Mouse (Mus musculus): ENCODE data around the gene Pagr1b. TPM values are rescaled to one million over a fixed set of nuclear protein-coding genes. Genes with fewer than 3 reads are reported as not detected.

Gene Pagr1b
- polyA plus RNA-seq, 1 experiment = 17.6 TPM

DNA sequence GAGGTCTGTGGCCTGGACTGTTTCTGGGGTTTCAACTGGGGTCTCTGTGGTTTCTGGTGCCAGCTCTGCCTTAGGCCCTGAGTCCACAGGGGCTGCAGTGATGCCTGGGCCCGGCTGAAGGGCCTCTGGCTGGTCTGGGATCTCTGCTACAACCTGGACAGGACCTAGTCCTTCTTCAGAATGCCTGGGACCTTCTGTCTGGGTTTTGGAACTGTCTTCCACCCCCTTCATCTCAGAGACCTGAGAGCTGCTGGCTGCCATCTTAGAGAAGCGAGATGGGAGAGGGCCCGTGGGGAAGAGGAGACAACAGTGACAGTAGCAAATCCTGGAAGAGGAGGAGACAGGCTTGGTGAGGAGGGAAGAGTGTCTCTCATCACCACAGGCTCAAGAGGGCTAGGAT lies 3.7 kb upstream of the Pagr1b start:
- TF ChIP-seq CTCF (IDR thresholded peaks at IDR 0.05; ENCODE audit: low read depth, low read length) (no peak), POLR2A (IDR thresholded peaks at IDR 0.05; ENCODE audit: borderline replicate concordance, low read depth, low read length) (no peak)
- H3K4me1 ChIP-seq (ENCODE audit: control insufficient read depth, insufficient read depth, low read length) = peaks cover 29% of the 10 kb centered on the region
- no peak overlapping the region for H3K4me3 ChIP-seq (ENCODE audit: insufficient read depth, low read length)
- no peak overlapping the region for H3K27ac ChIP-seq (ENCODE audit: insufficient read depth, low read depth, low read length)

DNA sequence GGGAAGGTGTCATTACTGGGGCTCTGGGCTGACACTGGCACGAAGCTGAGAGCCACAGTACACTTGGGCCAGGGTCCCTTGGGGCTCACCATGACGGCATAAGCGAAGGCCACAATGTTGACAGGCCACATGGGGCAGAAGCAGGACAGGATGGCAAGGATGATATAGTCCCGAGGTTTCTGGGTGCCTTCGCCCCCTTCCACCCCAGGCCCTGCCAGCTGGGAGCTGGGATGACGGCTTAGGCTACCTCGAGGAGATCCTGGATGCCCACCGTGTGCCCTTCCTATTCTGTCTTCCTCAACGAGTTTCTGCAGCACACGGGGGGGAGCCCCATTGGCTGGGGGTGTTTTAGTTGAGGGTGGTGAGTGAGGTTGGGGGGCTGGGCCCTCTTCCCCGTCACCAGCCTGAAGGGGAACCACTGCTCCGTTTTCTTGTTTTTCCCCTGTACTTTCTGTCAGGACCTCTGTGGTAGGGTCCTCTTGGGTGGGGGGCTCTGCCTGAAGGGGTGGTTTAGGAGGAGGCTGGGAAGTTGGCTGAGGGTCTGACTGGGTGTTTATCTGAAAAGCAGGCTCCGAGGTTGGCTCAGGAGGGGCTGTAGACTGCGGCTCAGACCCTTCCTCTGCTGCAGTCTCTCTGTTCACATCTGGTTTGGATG lies 3.1 kb upstream of the Pagr1b start:
- peaks cover 30% of the 10 kb centered on the region for H3K4me1 ChIP-seq (ENCODE audit: control insufficient read depth, insufficient read depth, low read length)
- TF ChIP-seq CTCF (IDR thresholded peaks at IDR 0.05; ENCODE audit: low read depth, low read length) (no peak), POLR2A (IDR thresholded peaks at IDR 0.05; ENCODE audit: borderline replicate concordance, low read depth, low read length) (no peak)
- no peak overlapping the region for H3K27ac ChIP-seq (ENCODE audit: insufficient read depth, low read depth, low read length)
- no peak overlapping the region for H3K4me3 ChIP-seq (ENCODE audit: insufficient read depth, low read length)

DNA sequence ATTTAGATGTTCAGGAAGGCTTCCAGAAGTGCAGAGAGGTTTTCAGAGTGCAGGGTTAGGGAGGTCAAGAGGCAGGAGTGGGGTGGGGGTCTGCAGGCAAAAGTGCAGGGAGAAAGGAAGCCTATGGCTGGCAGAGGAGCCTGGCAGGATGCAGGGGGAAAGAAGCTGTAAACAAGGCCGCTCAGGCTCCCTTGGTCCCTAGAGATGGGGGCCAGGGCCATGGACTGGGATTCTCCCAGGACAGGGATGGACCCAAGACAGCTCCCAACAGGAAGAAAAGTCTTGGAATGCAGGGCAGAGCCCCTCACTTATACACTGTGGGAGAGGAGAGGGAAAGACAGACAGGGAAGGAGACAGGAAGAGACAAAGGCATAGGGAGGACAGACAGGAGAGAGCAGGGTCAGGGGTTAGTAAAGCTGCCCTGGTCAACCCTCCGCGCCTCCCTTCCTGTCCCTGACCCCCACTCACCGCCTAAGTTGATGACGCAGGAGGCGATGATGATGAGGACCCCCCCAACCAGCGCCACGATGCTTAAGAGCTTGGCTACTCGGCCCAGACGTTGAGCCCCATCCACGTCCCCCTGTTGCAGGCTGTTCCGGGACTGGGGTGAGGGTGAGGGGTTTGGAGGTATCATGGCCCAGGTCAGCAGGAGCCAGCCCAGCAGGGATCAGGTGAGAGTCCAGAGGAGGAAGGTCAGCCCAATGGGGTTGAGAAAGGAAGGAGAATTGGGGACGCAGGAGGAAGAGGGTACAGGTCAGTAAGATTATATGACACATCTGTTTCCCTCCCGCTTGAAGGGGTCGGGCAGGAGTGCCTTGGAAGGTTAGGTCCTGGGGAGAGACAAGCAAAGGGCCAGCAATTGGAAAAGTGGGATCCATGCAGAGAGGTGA lies 2.4 kb upstream of the Pagr1b start:
- TF ChIP-seq POLR2A (IDR thresholded peaks at IDR 0.05; ENCODE audit: borderline replicate concordance, low read depth, low read length) (no peak), CTCF (IDR thresholded peaks at IDR 0.05; ENCODE audit: low read depth, low read length) (no peak)
- no peak overlapping the region for H3K4me3 ChIP-seq (ENCODE audit: insufficient read depth, low read length)
- no peak overlapping the region for H3K27ac ChIP-seq (ENCODE audit: insufficient read depth, low read depth, low read length)
- peaks cover 28% of the 10 kb centered on the region for H3K4me1 ChIP-seq (ENCODE audit: control insufficient read depth, insufficient read depth, low read length)

DNA sequence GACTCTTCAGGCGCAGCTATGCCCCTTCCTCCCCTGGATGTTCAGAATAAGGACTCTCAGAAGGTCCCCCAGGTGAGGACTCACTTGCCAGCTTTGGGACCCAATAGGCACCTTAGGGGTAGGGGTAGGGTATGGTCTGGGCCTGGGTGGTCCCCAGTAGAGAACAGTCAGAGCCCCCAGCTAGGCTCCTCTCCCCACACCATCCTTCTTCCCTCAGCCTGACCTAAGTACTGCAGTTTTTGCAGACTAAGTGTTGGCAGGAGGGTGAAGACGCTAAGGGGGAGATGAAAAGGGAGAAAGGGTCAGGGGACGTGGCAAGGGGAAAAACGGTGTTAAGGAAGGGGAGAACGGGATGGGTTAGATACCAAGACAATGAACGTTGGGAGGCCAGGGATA lies 1.7 kb upstream of the Pagr1b start:
- no peak for TF ChIP-seq POLR2A (IDR thresholded peaks at IDR 0.05; ENCODE audit: borderline replicate concordance, low read depth, low read length)
- no peak for TF ChIP-seq CTCF (IDR thresholded peaks at IDR 0.05; ENCODE audit: low read depth, low read length)
- Histone ChIP-seq H3K27ac (ENCODE audit: insufficient read depth, low read depth, low read length) (no peak overlapping the region), H3K4me1 (ENCODE audit: control insufficient read depth, insufficient read depth, low read length) (peaks cover 27% of the 10 kb centered on the region), H3K4me3 (ENCODE audit: insufficient read depth, low read length) (no peak overlapping the region)

DNA sequence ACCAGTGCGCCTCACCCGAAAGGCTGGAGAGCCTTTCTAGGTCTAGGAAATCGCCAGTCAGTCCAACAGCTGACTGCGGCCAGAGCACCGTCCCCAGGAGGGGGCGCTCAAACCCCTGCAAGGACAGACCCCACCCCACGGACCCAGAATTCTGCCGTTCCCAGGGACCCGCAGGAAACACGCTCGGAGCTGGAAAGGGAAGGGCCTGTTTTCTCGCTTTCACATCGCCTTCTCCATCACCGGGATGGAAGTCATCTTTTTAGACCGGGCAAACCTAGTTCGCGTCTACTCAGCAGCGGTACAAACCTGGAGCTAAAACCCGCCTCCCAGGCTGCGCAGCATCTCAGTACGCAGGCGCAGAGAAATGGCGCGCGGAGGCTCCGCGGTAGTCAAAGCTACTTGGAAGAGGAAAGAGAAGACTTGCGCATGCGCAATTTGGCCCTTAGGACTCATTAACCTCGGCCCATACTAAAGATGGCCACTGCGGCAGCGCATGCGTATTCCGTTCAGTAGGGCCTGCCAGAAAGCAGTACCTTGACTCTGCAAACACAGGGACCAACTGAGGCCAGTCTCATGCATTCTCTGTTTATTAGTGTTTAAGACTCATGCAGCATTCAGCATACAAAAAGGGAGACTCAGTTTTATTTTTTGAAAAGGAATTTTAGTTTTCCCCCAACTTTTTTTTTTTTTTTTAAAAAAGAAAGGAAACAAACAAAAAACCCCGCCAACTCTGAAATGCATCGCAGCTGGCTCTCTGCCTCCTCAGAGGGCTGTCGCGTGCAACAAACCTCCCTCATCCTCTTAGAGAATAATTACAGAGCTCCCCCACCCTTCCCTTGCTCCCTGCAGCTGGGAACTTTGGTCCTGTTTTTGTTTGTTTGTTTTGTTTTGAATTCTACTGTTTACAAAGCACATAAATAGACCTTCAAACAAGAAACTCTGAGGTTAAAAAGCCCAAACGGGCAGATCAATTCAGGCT lies 976 bp upstream of the Pagr1b start, which contains the start of gene Pagr1a:
Pagr1a (minus strand) TSS at position 382 of the 979 bp plus-strand sequence.
- Histone ChIP-seq H3K4me1 (ENCODE audit: control insufficient read depth, insufficient read depth, low read length) (peaks cover 27% of the 10 kb centered on the region), H3K4me3 (ENCODE audit: insufficient read depth, low read length) (peak within 1 kb of the TSS; percentile 74), H3K27ac (ENCODE audit: insufficient read depth, low read depth, low read length) (peak within 1 kb of the TSS; percentile 84)
- TF ChIP-seq POLR2A (IDR thresholded peaks at IDR 0.05; ENCODE audit: borderline replicate concordance, low read depth, low read length) (no peak), CTCF (IDR thresholded peaks at IDR 0.05; ENCODE audit: low read depth, low read length) (peak; percentile 99)

- H3K4me3 ChIP-seq (ENCODE audit: insufficient read depth, low read length) = peak overlapping the region; percentile 74
- peaks cover 29% of the 10 kb centered on the region for H3K4me1 ChIP-seq (ENCODE audit: control insufficient read depth, insufficient read depth, low read length)
- peak overlapping the region; percentile 84 for H3K27ac ChIP-seq (ENCODE audit: insufficient read depth, low read depth, low read length)
- TF ChIP-seq CTCF (IDR thresholded peaks at IDR 0.05; ENCODE audit: low read depth, low read length) (no peak), POLR2A (IDR thresholded peaks at IDR 0.05; ENCODE audit: borderline replicate concordance, low read depth, low read length) (no peak)
Measured at GRCm38 (mm10) chr7:127016486-127016938, 228 bp upstream of the Pagr1b start.

GRCm38 (mm10) chr7:127016081-127016480 lies 203 bp downstream of the Pagr1b start:
- Histone ChIP-seq H3K4me1 (ENCODE audit: control insufficient read depth, insufficient read depth, low read length) (peaks cover 33% of the 10 kb centered on the region), H3K27ac (ENCODE audit: insufficient read depth, low read depth, low read length) (peak overlapping the region; percentile 84), H3K4me3 (ENCODE audit: insufficient read depth, low read length) (peak overlapping the region; percentile 74)
- TF ChIP-seq POLR2A (IDR thresholded peaks at IDR 0.05; ENCODE audit: borderline replicate concordance, low read depth, low read length) (no peak), CTCF (IDR thresholded peaks at IDR 0.05; ENCODE audit: low read depth, low read length) (no peak)

DNA sequence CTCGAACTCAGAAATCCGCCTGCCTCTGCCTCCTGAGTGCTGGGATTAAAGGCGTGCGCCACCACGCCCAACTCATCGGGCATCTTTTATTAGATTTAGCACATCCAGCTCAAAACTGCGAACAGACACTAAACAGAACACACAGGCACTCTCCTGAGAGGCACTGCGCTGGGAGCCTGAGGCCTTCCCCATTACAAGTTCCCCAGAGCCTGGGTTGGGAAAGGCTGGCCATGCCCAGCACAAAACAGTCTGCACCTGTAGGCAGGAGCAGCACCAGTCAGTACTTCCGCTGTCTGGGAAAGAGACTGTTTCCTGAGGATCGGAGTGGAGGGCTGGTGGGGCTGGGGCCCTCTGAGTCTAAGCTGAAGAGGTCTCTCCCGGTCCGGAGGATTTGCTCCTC lies 1.3 kb downstream of the Pagr1b start:
- TF ChIP-seq CTCF (IDR thresholded peaks at IDR 0.05; ENCODE audit: low read depth, low read length) = no peak
- TF ChIP-seq POLR2A (IDR thresholded peaks at IDR 0.05; ENCODE audit: borderline replicate concordance, low read depth, low read length) = no peak
- H3K27ac ChIP-seq (ENCODE audit: insufficient read depth, low read depth, low read length) = no peak overlapping the region
- peaks cover 43% of the 10 kb centered on the region for H3K4me1 ChIP-seq (ENCODE audit: control insufficient read depth, insufficient read depth, low read length)
- no peak overlapping the region for H3K4me3 ChIP-seq (ENCODE audit: insufficient read depth, low read length)

DNA sequence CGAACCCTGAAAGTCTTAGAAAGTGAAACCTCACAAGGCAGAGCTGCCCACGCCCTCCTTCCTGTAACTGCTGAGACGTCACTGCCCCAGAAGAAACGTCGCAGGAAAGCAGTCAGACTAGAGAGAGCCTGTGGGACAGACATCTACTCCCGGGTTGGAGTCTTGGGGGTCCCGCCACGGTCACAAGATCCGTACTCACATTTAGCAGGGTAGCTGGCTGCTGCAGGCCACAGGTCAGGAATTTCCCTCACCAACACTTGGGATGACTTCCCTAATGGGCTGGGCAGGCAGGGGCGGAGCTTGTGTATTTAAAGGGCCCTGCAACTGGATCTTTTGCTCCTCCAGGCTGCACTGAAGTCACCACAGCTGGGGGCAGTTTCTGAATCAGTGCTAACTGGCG lies 2.0 kb downstream of the Pagr1b start, which contains the start of gene Mvp:
Mvp (minus strand) TSS at position 302 of the 400 bp plus-strand sequence.
- Histone ChIP-seq H3K4me1 (ENCODE audit: control insufficient read depth, insufficient read depth, low read length) (peaks cover 49% of the 10 kb centered on the region), H3K4me3 (ENCODE audit: insufficient read depth, low read length) (peak within 1 kb of the TSS; percentile 95), H3K27ac (ENCODE audit: insufficient read depth, low read depth, low read length) (peak within 1 kb of the TSS; percentile 83)
- TF ChIP-seq CTCF (IDR thresholded peaks at IDR 0.05; ENCODE audit: low read depth, low read length) = no peak
- no peak for TF ChIP-seq POLR2A (IDR thresholded peaks at IDR 0.05; ENCODE audit: borderline replicate concordance, low read depth, low read length)

Data from bone marrow macrophage, adult 2 months (primary cell).